Mouse (Mus musculus) liver, embryonic 13.5 days (tissue): Measurements from ENCODE around the gene Camta1. TPM values are rescaled to one million over a fixed set of nuclear protein-coding genes. Genes with fewer than 3 reads are reported as not detected.

Experiments
- ATAC-seq: fragments of 200-750 bp; cut with Nextera tagmentation; 2 replicates; pipeline ENCODE4 v1.8.0; 2017; ENCODE audit warnings: low read depth, mild to moderate bottlenecking, moderate number of reproducible peaks, moderate library complexity
- DNase-seq: peaks from one replicate; pipeline ENCODE4 v3.0.0; 2022
- H3K27ac ChIP-seq: fragments of 300-500 bp; sonication (generic); 2 replicates; pipeline ENCODE4 v1.5.1; 2015; ENCODE audit warnings: moderate library complexity, mild to moderate bottlenecking, inconsistent platforms
- H3K27me3 ChIP-seq: fragments of 300-500 bp; sonication (generic); 2 replicates; pipeline ENCODE4 v1.6.1; 2015; ENCODE audit warnings: mild to moderate bottlenecking, inconsistent platforms
- H3K36me3 ChIP-seq: fragments of 300-500 bp; sonication (generic); 2 replicates; pipeline ENCODE4 v1.6.1; 2015; ENCODE audit warnings: mild to moderate bottlenecking, inconsistent platforms
- H3K4me1 ChIP-seq: fragments of 300-500 bp; sonication (generic); replicated peaks from 2 replicates; pipeline ENCODE4 v1.6.1; 2015; ENCODE audit warnings: inconsistent platforms
- H3K4me2 ChIP-seq: fragments of 300-500 bp; sonication (generic); 2 replicates; pipeline ENCODE4 v1.6.1; 2015; ENCODE audit warnings: inconsistent platforms, mild to moderate bottlenecking, moderate library complexity
- H3K4me3 ChIP-seq: fragments of 300-500 bp; sonication (generic); replicated peaks from 2 replicates; pipeline ENCODE4 v1.5.1; 2015; ENCODE audit warnings: mild to moderate bottlenecking, inconsistent platforms
- H3K9ac ChIP-seq: fragments of 300-500 bp; sonication (generic); 2 replicates; pipeline ENCODE4 v1.6.1; 2015; ENCODE audit warnings: mild to moderate bottlenecking, inconsistent platforms
- H3K9me3 ChIP-seq: fragments of 300-500 bp; sonication (generic); replicated peaks from 2 replicates; pipeline ENCODE4 v1.6.1; 2016; ENCODE audit warnings: inconsistent platforms
- WGBS: fragments of 180-500 bp; shearing (Covaris S2); methylation state at CpG from one replicate; pipeline ENCODE4 v1.1.7; 2015; ENCODE audit not compliant: insufficient replicate concordance; 5-methylcytosine and 5-hydroxymethylcytosine counted together
- polyA plus RNA-seq: library from polyadenylated mRNA; unstranded; fragments of >200 nt; fragmentation: Nextera tagmentation; extraction: Ambion mirVana; gene quantifications from 2 replicates; pipeline ENCODE4 v1.2.1, GENCODE M21; 2015

The Camta1 gene
- polyA plus RNA-seq, 1 experiment from 2014 or later, result 43.6 TPM

DNA sequence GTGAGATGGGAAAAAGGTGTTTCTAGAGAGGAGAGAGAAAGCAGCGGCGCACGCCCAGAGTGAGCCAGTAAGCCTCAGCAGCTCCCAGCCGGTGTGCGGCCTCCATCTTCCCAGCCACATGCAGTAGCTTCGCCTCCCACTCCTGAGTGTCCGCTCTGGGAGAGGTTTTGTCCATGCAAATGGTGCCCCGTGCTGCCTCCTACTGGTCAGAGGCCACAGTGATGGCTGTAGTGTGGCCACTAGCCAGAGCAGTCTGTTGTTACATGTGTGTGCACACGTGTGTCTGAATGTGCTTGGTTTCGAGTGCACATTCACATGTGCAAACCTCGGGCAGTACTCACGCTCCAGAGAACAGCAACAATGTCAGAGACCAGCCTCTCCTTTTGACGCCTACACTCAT is 103.3 kb downstream of the Camta1 start:
- Histone ChIP-seq H3K36me3 (no peaks in the 10 kb centered on the region), H3K27ac (no peak overlapping the region), H3K9me3 (no peaks in the 10 kb centered on the region), H3K4me3 (no peak overlapping the region), H3K4me2 (no peak overlapping the region), H3K9ac (no peak overlapping the region), H3K27me3 (no peaks in the 10 kb centered on the region), H3K4me1 (no peaks in the 10 kb centered on the region)
- 90% methylated on average over 13 of the region's 13 CpGs for WGBS
- no peak for DNase-seq
- no peak for ATAC-seq

DNA sequence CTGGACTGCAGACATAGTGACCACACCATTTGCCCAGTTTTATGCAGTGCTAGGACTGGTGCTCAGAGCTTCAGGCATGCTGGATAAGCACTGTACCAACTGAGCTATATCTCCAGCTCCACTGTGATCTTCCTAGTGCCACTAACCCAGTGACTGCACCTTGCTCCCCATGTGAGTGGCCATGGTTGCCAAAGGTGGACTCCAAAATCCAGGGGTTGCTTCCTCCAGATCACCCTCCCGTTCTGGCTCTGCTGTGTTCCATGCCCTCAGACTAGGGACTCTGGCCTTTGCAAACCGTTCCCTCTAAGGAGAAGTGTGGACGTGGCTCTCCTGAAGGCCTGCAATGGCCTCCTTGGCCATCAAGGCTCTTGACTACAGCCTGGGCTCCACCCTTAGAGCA is 104.4 kb downstream of the Camta1 start:
- no peaks in the 10 kb centered on the region for H3K9me3 ChIP-seq
- H3K36me3 ChIP-seq, result no peaks in the 10 kb centered on the region
- no peak for DNase-seq
- no peaks in the 10 kb centered on the region for H3K27me3 ChIP-seq
- ATAC-seq, result no peak
- H3K4me1 ChIP-seq, result no peaks in the 10 kb centered on the region
- H3K27ac ChIP-seq, result no peak overlapping the region
- H3K4me2 ChIP-seq, result no peak overlapping the region
- H3K9ac ChIP-seq, result no peak overlapping the region
- 81% methylated on average over 3 of the region's 3 CpGs for WGBS
- H3K4me3 ChIP-seq, result no peak overlapping the region

DNA sequence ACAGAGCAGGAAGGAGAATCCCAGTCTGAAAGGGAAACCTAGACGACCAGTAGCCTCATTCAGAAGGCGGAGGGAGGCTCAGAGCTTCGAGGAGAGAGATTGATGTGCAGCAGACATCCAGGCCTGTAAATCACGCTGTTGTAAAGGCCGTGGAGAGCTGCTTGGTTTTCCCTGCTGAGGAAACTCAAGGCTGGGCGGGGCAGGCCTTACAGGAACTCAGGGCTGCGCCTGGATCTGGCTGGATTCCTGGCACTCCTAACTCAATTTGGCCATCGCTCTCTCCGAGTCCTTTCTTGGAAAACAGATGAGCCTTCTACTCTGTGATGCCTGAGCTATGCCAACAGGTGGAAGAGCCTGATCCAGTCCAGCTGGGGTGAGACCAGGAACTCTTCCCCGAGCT is 105.3 kb downstream of the Camta1 start:
- no peak overlapping the region for H3K4me3 ChIP-seq
- ATAC-seq, result no peak
- H3K9ac ChIP-seq, result no peak overlapping the region
- no peaks in the 10 kb centered on the region for H3K36me3 ChIP-seq
- H3K4me1 ChIP-seq, result no peaks in the 10 kb centered on the region
- H3K9me3 ChIP-seq, result no peaks in the 10 kb centered on the region
- H3K27me3 ChIP-seq, result no peaks in the 10 kb centered on the region
- no peak overlapping the region for H3K27ac ChIP-seq
- no peak overlapping the region for H3K4me2 ChIP-seq
- no peak for DNase-seq
- WGBS, result 68% methylated on average over 10 of the region's 10 CpGs

DNA sequence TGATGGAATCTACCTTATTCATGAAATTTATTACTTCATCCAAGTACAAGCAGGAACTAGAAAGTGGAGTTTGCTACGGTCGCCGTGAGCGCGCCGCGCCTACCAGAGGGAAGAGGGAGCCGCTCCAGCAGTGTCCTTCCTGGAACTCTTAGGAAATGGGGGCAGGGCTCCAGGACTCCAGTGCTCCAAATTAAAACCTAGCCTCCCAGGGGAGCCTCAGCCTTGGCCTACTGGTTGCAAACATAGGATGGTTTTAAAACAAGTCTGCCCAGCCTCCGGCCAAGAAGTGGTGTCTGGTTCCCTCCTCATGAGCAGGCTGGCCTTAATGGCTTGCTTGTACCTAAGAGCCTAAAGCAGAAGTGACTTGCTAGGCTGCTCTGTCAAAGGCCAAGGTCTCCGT is 108.4 kb downstream of the Camta1 start:
- no peaks in the 10 kb centered on the region for H3K36me3 ChIP-seq
- H3K27ac ChIP-seq, result no peak overlapping the region
- H3K9me3 ChIP-seq, result no peaks in the 10 kb centered on the region
- H3K4me2 ChIP-seq, result no peak overlapping the region
- no peaks in the 10 kb centered on the region for H3K27me3 ChIP-seq
- H3K9ac ChIP-seq, result no peak overlapping the region
- ATAC-seq, result no peak
- no peaks in the 10 kb centered on the region for H3K4me1 ChIP-seq
- H3K4me3 ChIP-seq, result no peak overlapping the region
- 80% methylated on average over 10 of the region's 10 CpGs for WGBS
- no peak for DNase-seq

DNA sequence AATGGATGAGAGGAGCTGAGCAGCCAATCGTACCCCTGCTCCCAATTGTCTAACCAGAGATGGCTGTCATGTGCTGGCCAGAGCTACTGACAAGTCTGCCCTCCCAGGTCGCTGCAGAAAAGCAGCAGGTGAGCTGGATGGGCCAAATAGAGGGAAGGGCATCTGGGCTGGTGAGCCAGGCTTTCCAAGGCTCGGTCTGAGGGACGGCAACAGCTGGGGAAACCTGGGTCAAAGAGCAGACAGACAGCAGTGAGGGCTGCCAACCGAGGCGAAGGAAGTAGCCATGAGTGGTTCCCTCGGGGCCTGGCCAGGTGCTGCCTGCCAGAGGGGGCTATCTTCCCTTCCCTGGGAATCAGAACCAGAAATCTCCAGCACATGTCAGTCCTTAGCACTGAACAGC is 109.1 kb downstream of the Camta1 start:
- Histone ChIP-seq H3K27me3 (no peaks in the 10 kb centered on the region), H3K9me3 (no peaks in the 10 kb centered on the region), H3K4me3 (no peak overlapping the region), H3K9ac (no peak overlapping the region), H3K27ac (no peak overlapping the region), H3K36me3 (no peaks in the 10 kb centered on the region), H3K4me1 (peaks cover 3% of the 10 kb centered on the region; the same call in 1 of the 2 replicates), H3K4me2 (no peak overlapping the region)
- 72% methylated on average over 7 of the region's 7 CpGs for WGBS
- no peak for ATAC-seq
- DNase-seq, result no peak

DNA sequence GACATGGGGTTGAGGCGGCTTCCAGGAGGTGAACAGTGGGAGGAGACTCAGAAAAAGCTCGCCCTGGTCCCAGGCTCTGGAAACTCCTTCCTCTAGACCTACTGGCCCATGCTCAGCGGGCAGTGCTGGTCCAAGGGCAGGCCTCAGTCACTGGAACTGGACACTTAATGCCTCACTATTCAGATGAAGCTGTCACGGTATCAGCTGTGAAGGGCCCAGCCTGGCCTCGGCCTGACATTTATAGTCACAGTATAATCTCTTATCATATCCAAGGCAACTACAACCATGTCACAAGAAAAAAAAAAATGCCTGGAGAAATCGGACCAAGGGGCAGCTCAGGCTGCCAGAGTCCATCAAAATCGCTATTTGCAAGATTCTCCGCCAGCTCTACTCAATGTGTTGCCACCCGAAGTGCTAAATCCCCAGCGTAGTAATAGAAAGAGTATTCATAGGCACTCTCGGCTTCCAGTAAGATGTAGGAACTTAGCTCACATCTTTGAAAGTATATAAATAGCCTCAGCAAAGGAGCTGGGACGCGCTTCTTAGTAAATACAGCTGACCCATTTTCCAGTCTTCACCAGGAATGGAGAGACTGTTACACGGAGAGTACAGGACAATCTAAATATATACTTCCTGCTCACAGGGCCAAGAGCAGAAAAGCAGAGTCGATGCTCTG is 110.3 kb downstream of the Camta1 start:
- H3K27ac ChIP-seq, result no peak overlapping the region
- WGBS, result 68% methylated on average over 15 of the region's 15 CpGs
- no peak overlapping the region for H3K4me2 ChIP-seq
- DNase-seq, result no peak
- H3K9me3 ChIP-seq, result no peaks in the 10 kb centered on the region
- no peak for ATAC-seq
- no peaks in the 10 kb centered on the region for H3K27me3 ChIP-seq
- peaks cover 11% of the 10 kb centered on the region; the same call in 1 of the 2 replicates for H3K4me1 ChIP-seq
- no peak overlapping the region for H3K9ac ChIP-seq
- H3K36me3 ChIP-seq, result no peaks in the 10 kb centered on the region
- H3K4me3 ChIP-seq, result no peak overlapping the region

DNA sequence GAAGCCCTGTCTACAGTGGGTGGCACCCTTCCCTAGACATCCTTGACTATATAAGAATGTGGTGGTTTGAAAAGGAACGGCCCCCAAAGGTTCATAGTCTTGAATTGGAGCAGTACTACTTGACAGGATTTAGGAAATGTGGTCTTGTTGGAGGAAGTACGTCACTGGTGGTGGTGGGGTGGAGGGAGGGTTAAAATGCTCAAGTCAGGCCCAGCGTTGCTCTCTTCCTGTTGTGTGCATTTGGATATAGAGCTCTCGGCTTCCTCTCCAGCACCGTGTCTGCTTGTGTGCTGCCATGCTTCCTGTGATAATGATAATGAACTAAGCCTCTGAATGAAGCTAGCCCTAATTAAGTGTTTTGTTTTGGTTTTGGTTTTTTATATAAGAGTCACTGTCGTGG is 114.0 kb downstream of the Camta1 start:
- Histone ChIP-seq H3K4me3 (no peak overlapping the region), H3K27ac (no peak overlapping the region), H3K9me3 (no peaks in the 10 kb centered on the region), H3K9ac (no peak overlapping the region), H3K4me2 (no peak overlapping the region), H3K4me1 (peaks cover 28% of the 10 kb centered on the region), H3K36me3 (no peaks in the 10 kb centered on the region), H3K27me3 (no peaks in the 10 kb centered on the region)
- 24% methylated on average over 6 of the region's 6 CpGs for WGBS
- no peak for DNase-seq
- ATAC-seq, result no peak

DNA sequence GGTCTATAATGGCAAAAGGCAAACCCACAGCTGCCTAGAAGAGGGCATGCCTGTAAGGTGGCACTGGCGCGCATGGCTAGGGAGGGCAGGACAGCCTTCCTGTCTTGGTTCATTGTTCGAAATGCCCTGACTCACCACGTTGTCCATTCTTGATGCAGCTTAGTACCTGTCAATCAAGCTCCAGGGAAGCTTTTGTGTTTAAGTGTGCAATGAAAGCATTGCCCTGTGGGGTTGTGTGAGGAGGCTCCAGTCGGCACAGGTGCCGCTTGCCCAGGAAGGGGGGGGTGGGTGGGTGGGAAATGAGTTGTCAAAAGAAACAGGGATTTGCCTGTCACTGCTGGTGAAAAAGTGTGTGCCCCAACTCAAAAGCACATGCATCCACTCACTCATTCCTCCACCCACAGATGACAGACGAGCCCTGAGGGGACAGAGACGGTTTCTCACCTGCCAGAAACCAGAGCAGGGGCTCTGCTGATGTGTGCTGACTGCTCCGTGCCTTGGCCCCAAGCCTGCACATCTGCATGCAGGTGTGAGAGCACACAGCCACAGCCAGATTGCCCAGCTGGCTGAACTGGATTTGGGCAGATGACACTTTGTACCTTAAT is 115.6 kb downstream of the Camta1 start:
- 84% methylated on average over 9 of the region's 9 CpGs for WGBS

DNA sequence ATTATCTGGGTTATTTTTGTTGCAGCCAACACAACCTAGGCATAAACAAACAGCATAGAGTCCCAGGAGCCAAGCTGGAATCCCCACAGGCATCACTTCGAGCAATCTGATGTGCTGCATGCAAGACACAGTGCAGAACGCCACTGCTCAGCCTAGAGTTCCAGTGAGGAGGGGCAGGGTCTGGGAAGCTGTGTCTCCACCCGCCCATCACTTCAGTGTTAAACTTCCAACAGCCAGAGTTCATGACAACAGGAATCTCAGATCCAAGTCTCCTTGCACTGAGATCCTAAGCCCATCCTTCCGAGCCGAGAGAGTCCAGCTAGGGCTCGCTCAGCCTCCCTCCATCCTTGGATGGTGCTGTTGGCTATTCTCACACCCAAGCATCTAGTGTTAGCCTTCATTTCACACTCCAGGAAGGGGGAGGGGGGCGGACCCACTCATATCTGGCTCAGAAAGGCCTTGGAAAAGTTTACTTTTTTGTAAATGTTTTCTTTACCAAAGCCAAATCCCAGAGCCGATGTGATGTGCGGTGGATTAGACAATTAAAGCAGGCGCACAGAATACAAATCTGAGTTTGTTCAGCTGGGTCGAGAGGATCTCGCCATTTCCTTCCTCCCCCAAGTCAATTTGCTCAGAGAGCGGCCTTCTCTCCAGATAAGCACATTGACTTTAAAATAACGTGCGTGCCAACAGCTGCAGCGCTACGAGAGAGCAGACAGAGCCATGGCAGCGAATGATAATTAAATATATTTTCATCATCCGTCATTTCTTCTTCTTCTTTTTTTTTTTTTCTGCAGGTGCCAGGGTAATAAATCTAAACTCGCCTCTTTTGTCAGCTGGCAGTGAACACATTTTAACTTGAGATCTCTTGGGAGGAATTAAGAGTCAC is 120.2 kb downstream of the Camta1 start:
- Histone ChIP-seq H3K4me1 (peaks cover 65% of the 10 kb centered on the region), H3K27me3 (no peaks in the 10 kb centered on the region), H3K4me2 (peak overlapping the region; percentile 44), H3K4me3 (0 out of 2 replicates have a peak overlapping the region, but pooled peaks have one; percentile 7), H3K27ac (peak overlapping the region; percentile 72), H3K9me3 (no peaks in the 10 kb centered on the region), H3K36me3 (no peaks in the 10 kb centered on the region), H3K9ac (peak overlapping the region; percentile 26; the same call in 1 of the 2 replicates)
- ATAC-seq (peak; percentile 73), DNase-seq (no peak)
- WGBS, result 21% methylated on average over 20 of the region's 20 CpGs

More for the DNA sequence above, 115.6 kb downstream of the Camta1 start:
- Histone ChIP-seq H3K4me1 (peaks cover 44% of the 10 kb centered on the region), H3K9ac (no peak overlapping the region), H3K9me3 (no peaks in the 10 kb centered on the region), H3K27me3 (no peaks in the 10 kb centered on the region), H3K36me3 (no peaks in the 10 kb centered on the region), H3K27ac (no peak overlapping the region), H3K4me2 (no peak overlapping the region), H3K4me3 (no peak overlapping the region)
- ATAC-seq (no peak), DNase-seq (no peak)

DNA sequence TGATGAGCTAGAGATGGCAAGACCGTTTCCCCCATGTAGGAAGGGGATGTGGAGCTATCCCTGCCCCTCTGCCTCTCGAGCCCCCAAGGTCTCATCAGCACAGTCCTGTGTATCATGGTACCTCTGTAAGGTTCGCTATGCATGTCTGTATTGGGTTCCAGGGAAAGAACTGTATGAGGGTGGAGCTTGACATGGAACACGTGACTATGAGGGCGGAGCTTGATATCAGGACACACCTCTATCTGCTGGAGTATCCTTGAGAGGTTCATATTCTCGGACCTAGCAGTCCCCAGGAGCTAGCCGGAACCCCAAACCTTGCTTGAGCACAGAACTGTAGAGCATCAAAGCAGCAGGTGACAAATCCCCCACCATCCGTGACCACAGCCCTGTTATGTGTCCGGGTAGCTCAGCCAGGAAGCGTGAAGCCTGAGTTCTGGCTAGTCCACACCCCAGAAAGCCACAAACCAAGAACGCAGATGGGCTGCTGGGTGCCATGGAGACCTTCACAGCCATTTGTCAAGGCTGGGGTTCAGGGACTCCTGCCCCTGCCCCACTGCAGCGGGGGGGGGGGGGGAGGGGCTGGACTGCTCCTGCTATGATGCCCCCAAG is 122.2 kb downstream of the Camta1 start:
- WGBS, result 59% methylated on average over 12 of the region's 12 CpGs
- Histone ChIP-seq H3K4me1 (peaks cover 65% of the 10 kb centered on the region), H3K27ac (no peak overlapping the region), H3K4me3 (no peak overlapping the region), H3K9ac (no peak overlapping the region), H3K9me3 (no peaks in the 10 kb centered on the region), H3K27me3 (no peaks in the 10 kb centered on the region), H3K36me3 (no peaks in the 10 kb centered on the region), H3K4me2 (no peak overlapping the region)
- peak; percentile 35 for ATAC-seq
- DNase-seq, result no peak

DNA sequence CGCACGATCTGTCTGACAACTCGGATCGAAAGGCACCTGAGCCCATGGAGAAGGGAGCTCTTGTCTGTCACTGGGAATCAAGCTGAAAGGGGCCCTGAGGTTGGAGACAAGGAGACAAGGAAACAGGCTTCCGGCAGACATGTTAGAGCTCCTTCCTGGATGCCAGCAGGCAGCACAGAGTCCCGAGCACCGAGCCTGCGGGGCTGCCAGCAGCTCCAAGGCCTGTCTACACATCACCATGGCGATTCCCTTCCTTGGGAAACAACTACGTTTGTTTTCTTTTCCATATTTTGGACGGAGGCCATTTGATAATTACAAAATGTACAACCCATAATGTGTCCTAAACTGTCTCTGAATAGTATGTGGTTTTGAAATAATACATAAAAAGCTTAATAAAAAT is 122.8 kb downstream of the Camta1 start:
- 71% methylated on average over 11 of the region's 11 CpGs for WGBS
- H3K4me2 ChIP-seq, result no peak overlapping the region
- peaks cover 65% of the 10 kb centered on the region for H3K4me1 ChIP-seq
- no peaks in the 10 kb centered on the region for H3K36me3 ChIP-seq
- ATAC-seq (no peak), DNase-seq (no peak)
- no peak overlapping the region for H3K4me3 ChIP-seq
- no peaks in the 10 kb centered on the region for H3K9me3 ChIP-seq
- no peaks in the 10 kb centered on the region for H3K27me3 ChIP-seq
- no peak overlapping the region; the same call in 1 of the 2 replicates for H3K27ac ChIP-seq
- H3K9ac ChIP-seq, result no peak overlapping the region
